Mouse (Mus musculus) ES-E14 (cell line): ENCODE results near the gene 1700013G24Rik. TPM values are rescaled to one million over a fixed set of nuclear protein-coding genes. Genes with fewer than 3 reads are reported as not detected.

Experiments used
- DNase-seq: peaks from one replicate; pipeline ENCODE4 v3.0.0-alpha.2; 2013; ENCODE audit warnings: low read depth, low spot score
- H3K27ac ChIP-seq: 2 replicates; pipeline ENCODE4 v1.5.1; 2012; ENCODE audit warnings: low read depth, mild to moderate bottlenecking, low read length, moderate library complexity, mixed read lengths; ENCODE audit not compliant: poor library complexity, insufficient read depth, severe bottlenecking
- H3K36me3 ChIP-seq: 2 replicates; pipeline ENCODE4 v1.6.1; 2012; ENCODE audit warnings: mild to moderate bottlenecking, low read length, moderate library complexity, mixed read lengths; ENCODE audit not compliant: control insufficient read depth, poor library complexity, insufficient read depth, severe bottlenecking
- H3K4me1 ChIP-seq, 2 experiments: fragments of 150-350 bp in 1 of 2; sonication (generic) in 1 of 2; 2 replicates each; pipeline ENCODE4 v1.6.1; 2012; ENCODE audit warnings: low read length in 2 of 2, mild to moderate bottlenecking in 1 of 2, mixed read lengths in 1 of 2; ENCODE audit not compliant: control insufficient read depth in 2 of 2, insufficient read depth in 2 of 2, poor library complexity in 1 of 2
- H3K4me3 ChIP-seq, 2 experiments: fragments of 150-350 bp in 1 of 2; sonication (generic) in 1 of 2; 2 replicates each; pipeline ENCODE4 v1.5.1; 2012; ENCODE audit warnings: low read length in 2 of 2, low read depth in 1 of 2, mild to moderate bottlenecking in 1 of 2, mixed read lengths in 1 of 2; ENCODE audit not compliant: insufficient read depth in 1 of 2, poor library complexity in 1 of 2, severe bottlenecking in 1 of 2
- H3K9ac ChIP-seq: 2 replicates; pipeline ENCODE4 v1.6.1; 2012; ENCODE audit warnings: low read depth, mild to moderate bottlenecking, low read length, mixed read lengths; ENCODE audit not compliant: poor library complexity, insufficient read depth, severe bottlenecking
- H3K9me3 ChIP-seq: fragments of 150-350 bp; sonication (generic); 2 replicates; pipeline ENCODE4 v1.6.1; 2012; ENCODE audit warnings: low read depth, mild to moderate bottlenecking, low read length; ENCODE audit not compliant: control insufficient read depth, insufficient read depth
- CHD2 ChIP-seq: IDR thresholded peaks from 2 replicates; pipeline ENCODE4 v1.6.1; 2014; ENCODE audit warnings: mild to moderate bottlenecking, low read depth, low read length, inconsistent platforms
- HCFC1 ChIP-seq: IDR thresholded peaks from 2 replicates; pipeline ENCODE4 v1.6.1; 2012; ENCODE audit warnings: low read length, inconsistent platforms, borderline replicate concordance; ENCODE audit not compliant: insufficient read depth
- MAFK ChIP-seq: IDR thresholded peaks from 2 replicates; pipeline ENCODE4 v1.6.1; 2014; ENCODE audit warnings: mild to moderate bottlenecking, low read depth, low read length, inconsistent platforms; ENCODE audit not compliant: insufficient read depth
- ZC3H11A ChIP-seq: IDR thresholded peaks from 2 replicates; pipeline ENCODE4 v1.6.1; 2012; ENCODE audit warnings: low read depth, mild to moderate bottlenecking, inconsistent platforms, low read length, borderline replicate concordance
- ZNF384 ChIP-seq: IDR thresholded peaks from 2 replicates; pipeline ENCODE4 v1.6.1; 2012; ENCODE audit warnings: low read depth, low read length, inconsistent platforms
- in situ Hi-C, 2 experiments: fragments of 600-800 bp; cut with MboI; formaldehyde crosslinking; loops; one replicate each; pipeline ENCODE4 v1.15.1; 2025; ENCODE audit warnings: low sequenced_read_pairs in 2 of 2, inconsistent platforms in 1 of 2; ENCODE audit not compliant: unreplicated experiment in 2 of 2
- total RNA-seq: library from RNA; depleted of rRNA; stranded (reverse); fragments of 300-350 nt; gene quantifications from 2 replicates; pipeline ENCODE4 v1.2.3, GENCODE M21; 2012

1700013G24Rik gene
- total RNA-seq, 1 experiment: not detected

DNA sequence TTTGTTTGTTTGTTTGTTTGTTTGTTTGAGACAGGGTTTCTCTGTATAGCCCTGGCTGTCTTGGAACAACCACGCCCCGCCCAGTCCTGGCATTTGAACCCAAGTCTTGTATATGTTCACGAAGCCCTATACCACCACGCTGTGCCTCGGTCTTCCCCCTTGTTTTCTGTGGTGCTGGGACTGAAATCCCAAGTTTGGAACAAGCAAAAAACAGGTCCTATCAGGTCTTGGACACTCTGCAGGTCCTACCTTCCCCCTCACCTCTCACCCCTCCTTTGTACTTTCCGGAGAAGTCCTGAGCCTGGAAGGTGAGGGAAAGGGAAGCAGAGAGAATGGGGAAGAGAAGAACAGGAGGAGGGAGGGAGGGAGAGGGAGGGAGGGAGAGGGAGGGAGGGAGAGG is 894 bp upstream of the 1700013G24Rik start:
- Histone ChIP-seq H3K4me1 (peaks cover 7 to 41% of the 10 kb centered on the region in 2 experiments; a peak in 3 of 4 replicates), H3K36me3 (no peaks in the 10 kb centered on the region), H3K9ac (no peak overlapping the region), H3K9me3 (no peaks in the 10 kb centered on the region), H3K4me3 (no peak overlapping the region), H3K27ac (no peak overlapping the region)
- no peak for DNase-seq
- no peak for TF ChIP-seq ZC3H11A
- no peak for TF ChIP-seq ZNF384
- TF ChIP-seq HCFC1: no peak
- no peak for TF ChIP-seq MAFK
- no peak for TF ChIP-seq CHD2
- in situ Hi-C loops: no loop called here

DNA sequence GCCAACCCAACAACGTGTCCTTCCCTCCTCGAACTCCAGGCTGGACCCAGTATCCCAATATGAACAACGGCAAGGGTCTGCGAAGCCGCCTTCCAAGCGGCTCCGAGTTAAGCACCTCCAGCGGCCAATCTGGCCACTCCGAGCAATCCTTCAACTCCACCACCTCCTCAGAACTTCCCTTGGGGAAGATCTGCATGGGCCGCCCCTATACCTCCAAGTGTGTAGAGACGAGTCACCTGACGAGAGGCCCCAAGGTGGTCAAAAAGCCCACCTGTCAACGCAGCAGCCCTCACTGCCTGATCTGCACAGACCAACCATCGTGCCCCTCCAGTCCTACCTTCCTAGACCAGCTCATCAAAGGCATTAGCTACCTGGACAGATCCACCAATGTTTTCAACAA is 1.5 kb downstream of the 1700013G24Rik start:
- peaks cover under 1 to 28% of the 10 kb centered on the region in 2 experiments; a peak in 3 of 4 replicates for H3K4me1 ChIP-seq
- in situ Hi-C loops: no loop called here
- 0 out of 4 replicates have a peak overlapping the region, but pooled peaks of 1 of the 2 experiments have one; percentile 2 for H3K4me3 ChIP-seq
- no peak for TF ChIP-seq HCFC1
- TF ChIP-seq MAFK: no peak
- no peak for TF ChIP-seq ZC3H11A
- TF ChIP-seq CHD2: no peak
- TF ChIP-seq ZNF384: no peak
- H3K36me3 ChIP-seq: no peaks in the 10 kb centered on the region
- H3K9me3 ChIP-seq: no peaks in the 10 kb centered on the region
- DNase-seq: no peak
- no peak overlapping the region for H3K27ac ChIP-seq
- H3K9ac ChIP-seq: no peak overlapping the region

DNA sequence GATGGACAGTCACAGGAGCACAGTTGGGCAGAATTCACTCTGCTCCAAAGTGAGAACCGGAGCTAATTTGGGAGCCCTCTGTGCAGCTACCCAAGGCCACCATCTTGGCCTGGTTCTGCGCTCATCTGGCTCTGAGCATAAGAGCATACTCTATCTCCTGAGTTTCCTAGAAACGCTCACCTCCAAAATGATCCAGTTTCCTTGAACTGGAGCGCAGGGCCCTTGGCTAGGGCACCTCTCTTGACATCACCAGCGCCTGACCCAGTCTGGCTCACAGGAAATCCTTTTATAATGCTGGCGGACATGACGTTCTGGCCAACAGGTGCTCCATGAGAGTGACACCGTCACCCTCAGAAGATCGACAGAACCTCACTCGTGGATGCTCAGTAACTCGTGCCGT is 3.5 kb downstream of the 1700013G24Rik start:
- Histone ChIP-seq H3K9ac (no peak overlapping the region), H3K9me3 (no peaks in the 10 kb centered on the region), H3K4me1 (peaks cover 5 to 36% of the 10 kb centered on the region in 2 experiments; a peak in 3 of 4 replicates), H3K4me3 (no peak overlapping the region), H3K27ac (no peak overlapping the region), H3K36me3 (no peaks in the 10 kb centered on the region)
- TF ChIP-seq ZC3H11A (no peak), CHD2 (no peak), MAFK (no peak)
- no peak for DNase-seq
- in situ Hi-C loops: no loop called here

DNA sequence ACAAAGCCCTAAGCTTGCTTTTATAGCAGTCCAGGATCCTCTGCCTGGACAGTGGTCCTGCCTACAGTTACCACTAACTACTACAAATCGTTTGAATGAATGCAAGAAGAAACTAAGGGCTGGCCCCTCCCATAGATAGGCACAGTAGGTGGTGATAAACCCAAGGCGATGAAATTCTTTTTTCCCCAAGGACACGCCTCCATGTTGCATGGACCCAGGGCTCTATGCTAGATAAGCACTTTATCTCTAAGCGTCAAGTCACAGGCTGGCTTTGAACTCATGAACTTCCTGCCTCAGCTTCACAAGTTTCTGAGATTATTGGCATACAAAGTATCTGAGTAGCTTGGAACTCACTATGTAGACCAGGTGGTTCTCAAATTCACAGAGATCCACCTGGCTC is 4.2 kb downstream of the 1700013G24Rik start:
- TF ChIP-seq MAFK (no peak), ZC3H11A (no peak), HCFC1 (no peak), ZNF384 (no peak), CHD2 (no peak)
- Histone ChIP-seq H3K9ac (no peak overlapping the region), H3K4me3 (no peak overlapping the region), H3K27ac (no peak overlapping the region), H3K36me3 (no peaks in the 10 kb centered on the region), H3K9me3 (no peaks in the 10 kb centered on the region), H3K4me1 (peaks cover 10 to 41% of the 10 kb centered on the region in 2 experiments; a peak in 3 of 4 replicates)
- DNase-seq: no peak
- in situ Hi-C loops: no loop called here

DNA sequence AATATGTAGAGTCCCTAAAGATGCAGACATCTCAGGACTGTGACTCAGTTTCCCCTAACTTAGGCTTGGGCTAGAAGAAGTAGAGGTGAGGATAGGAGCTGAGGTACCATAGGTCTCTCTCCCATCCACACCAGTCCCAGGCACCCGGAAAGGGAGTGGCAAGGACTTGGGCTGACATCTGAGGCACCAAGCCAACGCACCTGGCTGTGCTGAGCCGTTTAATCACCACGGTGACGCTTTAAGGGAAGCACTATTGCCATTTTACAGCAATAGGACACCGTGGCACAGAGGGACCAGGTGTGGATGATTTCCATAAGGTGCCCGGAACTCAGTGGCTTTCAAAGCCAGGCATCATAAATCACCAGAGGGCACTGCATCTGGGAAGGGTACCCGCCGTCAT is 5.2 kb downstream of the 1700013G24Rik start:
- in situ Hi-C loops: no loop called here
- Histone ChIP-seq H3K4me3 (no peak overlapping the region), H3K27ac (no peak overlapping the region), H3K9me3 (no peaks in the 10 kb centered on the region), H3K36me3 (no peaks in the 10 kb centered on the region), H3K4me1 (peaks cover 12 to 37% of the 10 kb centered on the region in 2 experiments; a peak in 3 of 4 replicates), H3K9ac (no peak overlapping the region)
- no peak for DNase-seq
- TF ChIP-seq ZC3H11A (no peak), CHD2 (no peak), MAFK (no peak), ZNF384 (no peak), HCFC1 (no peak)
